Mouse (Mus musculus): ENCODE data around the gene Mecom.

DNA sequence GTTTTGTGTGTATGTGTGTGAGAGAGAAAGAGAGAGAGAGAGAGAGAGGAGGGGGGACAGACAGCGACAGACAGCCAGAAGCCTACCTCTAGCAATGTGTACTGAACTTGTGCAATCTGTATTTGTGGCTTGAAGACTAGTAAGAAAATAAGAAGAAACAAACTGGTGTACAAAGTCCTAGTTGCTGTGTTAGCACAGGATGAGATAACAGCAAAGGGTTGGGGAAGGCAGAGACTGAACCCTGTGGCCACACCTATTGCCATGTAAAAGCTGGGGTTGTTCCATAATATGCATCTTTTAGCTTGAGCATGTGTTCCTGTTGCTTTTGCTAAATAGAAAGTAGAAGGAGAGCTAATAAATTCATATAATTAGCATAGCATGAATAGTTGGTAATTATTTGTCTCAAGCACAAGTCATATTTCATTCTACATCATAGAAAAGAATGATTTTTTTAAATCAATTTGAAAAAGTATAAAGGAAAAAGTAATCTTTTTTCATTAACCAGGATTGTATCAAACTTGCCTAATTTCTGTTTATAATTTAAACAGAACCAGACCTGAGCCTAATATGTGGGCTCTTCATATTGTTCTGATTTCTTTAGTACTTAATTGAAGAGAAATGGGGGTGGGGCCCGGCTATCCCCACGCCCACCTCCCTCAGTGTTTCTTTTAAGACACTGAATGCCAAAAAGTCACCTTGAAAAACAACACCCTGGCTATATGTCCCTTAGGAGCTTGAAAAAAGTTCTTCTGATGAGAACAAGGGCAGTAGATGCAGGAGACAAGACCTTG, 379.2 kb downstream of the Mecom start:
- no peak for TF ChIP-seq POLR2A (IDR thresholded peaks at IDR 0.05; ENCODE audit: insufficient read length, low read depth)
- TF ChIP-seq TCF3 (IDR thresholded peaks at IDR 0.05; ENCODE audit: insufficient read length, low read depth), result no peak
